Mouse (Mus musculus) testis, adult 2 months (tissue): ENCODE data around the gene Vmn2r16. TPM values are rescaled to one million over a fixed set of nuclear protein-coding genes. Genes with fewer than 3 reads are reported as not detected.

ENCODE experiments used
- H3K27ac ChIP-seq: fragments of 200-500 bp; 2 replicates; pipeline ENCODE4 v1.5.1; 2012; ENCODE audit warnings: low read depth, low read length; ENCODE audit not compliant: control insufficient read depth, insufficient read depth
- H3K27me3 ChIP-seq: fragments of 200-500 bp; 2 replicates; pipeline ENCODE4 v1.6.1; 2012; ENCODE audit warnings: mild to moderate bottlenecking, low read length, moderate library complexity; ENCODE audit not compliant: control insufficient read depth, insufficient read depth
- H3K36me3 ChIP-seq: fragments of 200-500 bp; 2 replicates; pipeline ENCODE4 v1.6.1; 2012; ENCODE audit warnings: mild to moderate bottlenecking, low read length; ENCODE audit not compliant: control insufficient read depth, insufficient read depth
- H3K4me1 ChIP-seq: fragments of 200-500 bp; 2 replicates; pipeline ENCODE4 v1.6.1; 2012; ENCODE audit warnings: low read length; ENCODE audit not compliant: control insufficient read depth, insufficient read depth
- H3K4me3 ChIP-seq: fragments of 200-500 bp; 2 replicates; pipeline ENCODE4 v1.5.1; 2012; ENCODE audit warnings: low read depth, mild to moderate bottlenecking, low read length, moderate library complexity, mixed read lengths; ENCODE audit not compliant: control insufficient read depth
- CTCF ChIP-seq: fragments of 200-500 bp; IDR thresholded peaks from 2 replicates; pipeline ENCODE4 v1.5.1; 2012; ENCODE audit warnings: low read depth, mild to moderate bottlenecking, inconsistent platforms, low read length, moderate library complexity; ENCODE audit not compliant: control insufficient read depth, insufficient read depth, insufficient replicate concordance
- POLR2A ChIP-seq: fragments of 200-500 bp; IDR thresholded peaks from 2 replicates; pipeline ENCODE4 v1.6.1; 2012; ENCODE audit warnings: low read depth, mild to moderate bottlenecking, inconsistent platforms, low read length, moderate library complexity; ENCODE audit not compliant: control insufficient read depth
- polyA plus RNA-seq: library from polyadenylated mRNA; depleted of rRNA; stranded (reverse); fragments of >200 nt; gene quantifications from 2 replicates; pipeline ENCODE4 v1.2.3, GENCODE M21; 2012; rRNA removed

The Vmn2r16 gene
- polyA plus RNA-seq, result not detected in 2 replicates

DNA sequence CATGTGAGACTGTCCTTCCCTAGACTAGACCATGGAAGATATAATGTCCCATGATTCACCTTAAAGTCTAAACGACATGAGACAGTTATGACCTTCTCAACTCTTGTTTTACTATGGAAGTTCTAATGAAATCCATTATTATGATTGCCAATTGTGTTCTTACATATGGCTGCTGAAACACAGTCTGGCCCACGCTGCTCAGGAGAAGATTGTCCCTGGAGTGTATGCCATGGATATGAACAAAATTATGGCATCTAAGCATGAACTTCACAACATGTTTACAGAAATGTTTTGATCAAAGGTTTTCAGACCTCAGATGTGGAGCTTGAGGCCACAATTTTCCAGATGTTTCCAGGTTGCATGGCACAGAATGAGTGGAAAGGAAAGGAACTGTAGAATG, at the start of gene Vmn2r16:
Gene Vmn2r16, plus strand, starts transcription at position 301 of the 400 bp plus-strand sequence.
- Histone ChIP-seq H3K27ac (no peak within 1 kb of the TSS), H3K4me1 (no peaks in the 10 kb centered on the region), H3K27me3 (no peaks in the 10 kb centered on the region), H3K4me3 (no peak within 1 kb of the TSS), H3K36me3 (no peaks in the 10 kb centered on the region)
- TF ChIP-seq POLR2A (no peak), CTCF (no peak)

DNA sequence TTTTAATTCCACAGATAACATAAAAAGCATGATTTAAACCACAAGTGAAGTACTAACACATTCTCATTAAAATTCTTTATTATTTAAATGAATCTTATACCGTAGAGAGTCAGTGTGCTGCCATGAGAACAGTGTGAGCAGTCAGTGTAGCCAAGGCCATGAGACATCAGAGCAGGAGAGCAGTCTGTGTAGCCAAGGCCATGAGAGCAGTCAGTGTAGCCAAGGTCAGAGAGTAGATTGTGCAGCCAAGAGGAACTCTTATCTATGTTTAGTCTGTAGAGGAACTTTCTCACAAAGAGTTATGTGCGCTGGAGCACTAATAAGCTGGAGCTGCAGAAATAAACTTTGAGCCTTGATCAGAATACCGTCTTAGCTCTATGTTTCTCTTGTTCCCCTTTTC, 35.3 kb upstream of the Vmn2r16 start:
- TF ChIP-seq POLR2A (no peak), CTCF (no peak)
- H3K4me1 ChIP-seq, result no peaks in the 10 kb centered on the region
- H3K27ac ChIP-seq, result no peak overlapping the region
- H3K27me3 ChIP-seq, result no peaks in the 10 kb centered on the region
- no peak overlapping the region for H3K4me3 ChIP-seq
- H3K36me3 ChIP-seq, result no peaks in the 10 kb centered on the region

DNA sequence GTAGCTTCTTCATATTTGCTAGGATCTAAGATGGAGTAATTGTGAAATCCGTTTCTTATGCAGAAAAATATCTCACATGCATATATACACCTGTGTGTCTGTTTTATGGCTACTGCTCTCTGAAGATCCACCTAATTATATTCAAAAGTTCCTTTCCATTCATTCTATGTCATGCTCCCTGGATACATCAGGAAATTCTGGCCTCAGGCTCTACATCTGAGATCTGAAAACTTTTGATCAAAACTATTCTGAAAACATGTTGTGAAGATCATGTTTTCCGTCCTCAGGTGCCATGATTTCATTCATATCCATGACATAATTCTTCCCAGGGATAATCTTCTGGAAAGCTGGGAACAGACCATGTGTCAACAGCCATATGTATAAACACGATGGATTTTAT, 32.4 kb upstream of the Vmn2r16 start, which contains the start of gene Vmn2r15:
Gene Vmn2r15, minus strand, starts transcription at position 101 of the 400 bp plus-strand sequence.
- H3K4me3 ChIP-seq, result no peak within 1 kb of the TSS

DNA sequence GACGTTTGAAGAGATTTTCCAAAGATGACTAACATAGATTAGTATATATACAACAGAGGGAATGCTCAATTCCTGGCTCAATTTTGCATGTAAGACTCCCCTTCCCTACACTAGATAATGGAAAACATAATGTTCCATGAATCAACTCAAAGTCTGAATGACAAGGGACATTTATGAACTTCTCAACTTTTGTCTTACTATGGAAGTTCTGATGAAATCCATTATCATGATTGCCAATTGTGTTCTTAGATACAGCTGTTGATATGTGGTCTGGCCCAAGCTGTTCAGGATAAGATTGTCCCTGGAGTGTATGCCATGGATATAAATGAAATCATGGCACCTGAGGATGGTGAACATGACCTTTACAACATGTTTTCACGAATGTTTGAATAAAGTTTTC, 89.4 kb downstream of the Vmn2r16 start, which contains the start of gene Vmn2r17:
Gene Vmn2r17, plus strand, starts transcription at position 301 of the 400 bp plus-strand sequence.
- no peak for TF ChIP-seq POLR2A
- TF ChIP-seq CTCF, result no peak
- H3K36me3 ChIP-seq, result no peaks in the 10 kb centered on the region
- no peaks in the 10 kb centered on the region for H3K4me1 ChIP-seq
- no peak within 1 kb of the TSS for H3K4me3 ChIP-seq
- no peaks in the 10 kb centered on the region for H3K27me3 ChIP-seq
- no peak within 1 kb of the TSS for H3K27ac ChIP-seq

More for the DNA sequence above, 32.4 kb upstream of the Vmn2r16 start, which contains the start of gene Vmn2r15:
- TF ChIP-seq POLR2A (no peak), CTCF (no peak)
- Histone ChIP-seq H3K36me3 (no peaks in the 10 kb centered on the region), H3K4me1 (no peaks in the 10 kb centered on the region), H3K27ac (no peak within 1 kb of the TSS), H3K27me3 (no peaks in the 10 kb centered on the region)

Other genes starting within 250 kb of the Vmn2r16 start
- gene Vmn2r12, start 232.2 kb upstream of the Vmn2r16 start, polyA plus RNA-seq, result not detected in 2 replicates
- gene Vmn2r13, start 138.0 kb upstream of the Vmn2r16 start, polyA plus RNA-seq, result not detected in 2 replicates
- not detected in 2 replicates for gene Vmn2r14, start 105.5 kb upstream of the Vmn2r16 start, polyA plus RNA-seq
- gene Vmn2r15, start 32.5 kb upstream of the Vmn2r16 start, polyA plus RNA-seq, result not detected in 2 replicates
- gene Vmn2r17, start 89.5 kb downstream of the Vmn2r16 start, polyA plus RNA-seq, result not detected in 2 replicates
- 24.0 and 26.3 TPM in 2 replicates for gene Crlf2, start 228.8 kb downstream of the Vmn2r16 start, polyA plus RNA-seq